Mouse (Mus musculus): ENCODE results near the gene Tmem39a. TPM values are rescaled to one million over a fixed set of nuclear protein-coding genes. Genes with fewer than 3 reads are reported as not detected.

Tmem39a gene
- polyA plus RNA-seq, 1 experiment: 126 TPM

DNA sequence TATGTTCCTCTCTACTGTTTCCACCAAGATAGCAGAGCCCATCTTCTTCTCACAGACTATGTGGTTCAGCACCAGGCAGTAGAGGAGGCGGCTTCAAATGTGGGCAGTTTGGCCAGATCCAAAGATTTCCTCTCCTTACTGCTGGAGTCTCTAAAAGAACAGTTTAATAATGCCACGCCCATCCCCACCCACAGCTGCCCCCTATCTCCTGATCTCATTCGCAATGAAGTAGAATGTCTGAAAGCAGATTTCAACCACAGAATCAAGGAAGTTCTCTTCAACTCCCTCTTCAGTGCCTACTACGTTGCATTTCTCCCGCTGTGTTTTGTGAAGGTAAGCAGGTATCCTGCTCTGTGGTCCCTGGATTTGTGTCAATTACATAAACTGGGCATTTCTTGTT is 26.7 kb downstream of the Tmem39a start:
- no peak overlapping the region for H3K4me3 ChIP-seq (ENCODE audit: control insufficient read depth, insufficient read depth, low read length)
- peak; percentile 18 for DNase-seq
- WGBS: 40% methylated on average over 5 of the region's 5 CpGs
- peaks cover 32% of the 10 kb centered on the region for H3K36me3 ChIP-seq (ENCODE audit: control insufficient read depth, insufficient read depth, low read length)
- H3K27me3 ChIP-seq (ENCODE audit: control insufficient read depth, insufficient read depth, low read length): no peaks in the 10 kb centered on the region
- TF ChIP-seq POLR2A (IDR thresholded peaks at IDR 0.05; ENCODE audit: control insufficient read depth, extremely low read depth, insufficient read depth, low read length, poor library complexity): no peak
- TF ChIP-seq CTCF (IDR thresholded peaks at IDR 0.05; ENCODE audit: borderline replicate concordance, control insufficient read depth, extremely low read depth, insufficient read depth, low read length, poor library complexity): no peak
- H3K4me1 ChIP-seq (replicated peaks; ENCODE audit: control insufficient read depth, insufficient read depth, low read length): peaks cover 9% of the 10 kb centered on the region
- H3K27ac ChIP-seq (ENCODE audit: control insufficient read depth, insufficient read depth, low read length): peak overlapping the region; percentile 86

DNA sequence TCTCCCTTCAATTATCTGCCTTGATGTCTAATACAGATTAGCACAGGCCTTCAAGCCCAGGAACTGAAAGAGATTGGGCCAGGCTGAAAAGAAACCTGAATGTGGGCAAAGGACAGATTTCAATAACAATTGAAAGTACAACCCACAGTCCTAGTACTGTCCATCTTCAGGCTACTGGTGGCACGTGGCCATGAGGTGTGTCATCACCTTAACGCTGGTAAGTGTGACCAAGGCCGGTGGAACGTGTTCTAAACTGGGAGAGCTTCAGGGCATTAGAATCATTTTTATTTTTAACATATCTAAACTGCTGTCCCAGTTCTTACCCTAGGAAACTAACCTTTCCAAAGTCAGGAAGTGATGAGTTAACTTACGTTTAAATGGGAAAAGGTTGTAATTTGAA is 28.7 kb downstream of the Tmem39a start:
- 95% methylated on average over 5 of the region's 5 CpGs for WGBS
- no peak for TF ChIP-seq CTCF (IDR thresholded peaks at IDR 0.05; ENCODE audit: borderline replicate concordance, control insufficient read depth, extremely low read depth, insufficient read depth, low read length, poor library complexity)
- no peak for TF ChIP-seq POLR2A (IDR thresholded peaks at IDR 0.05; ENCODE audit: control insufficient read depth, extremely low read depth, insufficient read depth, low read length, poor library complexity)
- Histone ChIP-seq H3K4me3 (ENCODE audit: control insufficient read depth, insufficient read depth, low read length) (no peak overlapping the region), H3K36me3 (ENCODE audit: control insufficient read depth, insufficient read depth, low read length) (peaks cover 35% of the 10 kb centered on the region), H3K27ac (ENCODE audit: control insufficient read depth, insufficient read depth, low read length) (no peak overlapping the region), H3K4me1 (replicated peaks; ENCODE audit: control insufficient read depth, insufficient read depth, low read length) (peaks cover 9% of the 10 kb centered on the region), H3K27me3 (ENCODE audit: control insufficient read depth, insufficient read depth, low read length) (no peaks in the 10 kb centered on the region)
- DNase-seq: no peak

DNA sequence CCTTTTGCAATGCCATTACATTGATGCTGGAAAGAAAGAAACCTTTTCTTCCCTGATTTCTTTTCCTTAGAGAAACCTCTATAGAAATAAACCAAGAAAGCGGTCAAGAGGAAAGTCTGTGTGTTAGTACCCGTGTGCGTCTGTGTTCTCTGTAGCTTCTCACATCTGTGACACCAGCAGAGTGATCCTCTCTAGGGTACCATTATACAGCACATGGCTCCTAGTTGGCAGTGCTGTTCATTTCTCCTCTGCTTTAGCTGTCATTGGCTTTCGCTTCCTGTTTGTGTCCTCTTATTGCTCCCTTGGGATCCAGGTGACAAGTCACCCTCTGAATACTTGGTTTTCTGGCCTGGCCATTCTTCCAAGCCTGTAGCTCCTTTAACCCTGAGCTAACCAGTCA is 29.1 kb downstream of the Tmem39a start:
- Histone ChIP-seq H3K27ac (ENCODE audit: control insufficient read depth, insufficient read depth, low read length) (no peak overlapping the region), H3K27me3 (ENCODE audit: control insufficient read depth, insufficient read depth, low read length) (no peaks in the 10 kb centered on the region), H3K36me3 (ENCODE audit: control insufficient read depth, insufficient read depth, low read length) (peaks cover 32% of the 10 kb centered on the region), H3K4me3 (ENCODE audit: control insufficient read depth, insufficient read depth, low read length) (no peak overlapping the region), H3K4me1 (replicated peaks; ENCODE audit: control insufficient read depth, insufficient read depth, low read length) (peaks cover 9% of the 10 kb centered on the region)
- no peak for DNase-seq
- WGBS: 95% methylated on average over 4 of the region's 4 CpGs
- TF ChIP-seq POLR2A (IDR thresholded peaks at IDR 0.05; ENCODE audit: control insufficient read depth, extremely low read depth, insufficient read depth, low read length, poor library complexity) (no peak), CTCF (IDR thresholded peaks at IDR 0.05; ENCODE audit: borderline replicate concordance, control insufficient read depth, extremely low read depth, insufficient read depth, low read length, poor library complexity) (no peak)

DNA sequence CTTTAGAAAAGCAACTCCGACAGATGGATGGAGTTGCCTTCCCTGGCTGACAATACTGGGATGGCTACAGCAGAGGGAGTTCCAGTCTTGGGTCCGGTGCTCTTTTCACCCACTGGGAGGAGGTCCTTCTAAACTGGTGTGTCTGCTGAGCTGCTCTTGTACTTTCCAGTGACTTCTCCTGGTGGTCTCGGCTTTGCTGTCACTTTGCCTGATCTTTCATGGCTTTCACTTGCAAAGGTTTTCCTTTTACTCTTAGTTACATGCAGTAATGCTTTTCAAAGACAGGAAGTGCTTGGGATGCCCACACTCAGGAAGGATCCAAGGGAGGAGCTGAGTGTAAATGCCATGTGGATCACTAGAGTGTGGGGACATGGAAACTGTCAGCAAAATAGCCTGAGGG is 33.0 kb downstream of the Tmem39a start:
- TF ChIP-seq CTCF (IDR thresholded peaks at IDR 0.05; ENCODE audit: borderline replicate concordance, control insufficient read depth, extremely low read depth, insufficient read depth, low read length, poor library complexity) (no peak), POLR2A (IDR thresholded peaks at IDR 0.05; ENCODE audit: control insufficient read depth, extremely low read depth, insufficient read depth, low read length, poor library complexity) (no peak)
- H3K36me3 ChIP-seq (ENCODE audit: control insufficient read depth, insufficient read depth, low read length): peaks cover 32% of the 10 kb centered on the region
- WGBS: 94% methylated on average over 3 of the region's 3 CpGs
- H3K27me3 ChIP-seq (ENCODE audit: control insufficient read depth, insufficient read depth, low read length): no peaks in the 10 kb centered on the region
- H3K27ac ChIP-seq (ENCODE audit: control insufficient read depth, insufficient read depth, low read length): no peak overlapping the region
- no peaks in the 10 kb centered on the region for H3K4me1 ChIP-seq (replicated peaks; ENCODE audit: control insufficient read depth, insufficient read depth, low read length)
- H3K4me3 ChIP-seq (ENCODE audit: control insufficient read depth, insufficient read depth, low read length): no peak overlapping the region
- DNase-seq: no peak

DNA sequence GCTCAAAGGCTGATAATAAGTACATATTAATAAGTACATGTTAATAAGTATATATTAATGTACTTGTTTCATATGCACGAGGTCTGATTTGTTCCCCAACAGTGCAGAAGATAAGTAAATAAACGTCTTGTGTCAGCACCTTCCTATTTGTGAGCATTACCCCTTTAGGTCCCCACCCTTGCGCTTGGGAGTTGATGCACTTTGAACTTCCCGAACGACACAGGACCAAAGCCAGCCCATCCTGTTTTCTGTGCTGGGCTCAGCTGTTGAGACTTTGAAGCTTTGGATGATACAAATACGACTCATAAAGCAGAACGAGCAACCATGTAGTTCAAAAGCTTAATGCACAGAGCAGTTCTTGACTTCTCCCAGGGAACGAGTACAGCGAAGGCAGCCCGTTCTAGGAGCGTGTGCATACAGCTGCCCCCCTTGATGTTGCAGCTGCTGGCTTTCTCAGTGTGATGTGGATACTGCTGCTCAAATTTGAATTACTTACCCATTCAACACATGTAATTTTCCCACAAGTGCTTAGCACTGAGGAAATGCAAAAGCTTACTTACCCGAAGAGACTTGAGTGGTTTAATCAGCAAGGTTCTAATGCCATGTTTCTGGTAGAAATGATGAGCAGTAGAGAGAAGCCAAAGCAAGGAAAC is 33.7 kb downstream of the Tmem39a start:
- WGBS: 94% methylated on average over 12 of the region's 12 CpGs
- no peak for DNase-seq
- peaks cover 28% of the 10 kb centered on the region for H3K36me3 ChIP-seq (ENCODE audit: control insufficient read depth, insufficient read depth, low read length)
- H3K4me3 ChIP-seq (ENCODE audit: control insufficient read depth, insufficient read depth, low read length): no peak overlapping the region
- TF ChIP-seq CTCF (IDR thresholded peaks at IDR 0.05; ENCODE audit: borderline replicate concordance, control insufficient read depth, extremely low read depth, insufficient read depth, low read length, poor library complexity) (no peak), POLR2A (IDR thresholded peaks at IDR 0.05; ENCODE audit: control insufficient read depth, extremely low read depth, insufficient read depth, low read length, poor library complexity) (no peak)
- H3K27me3 ChIP-seq (ENCODE audit: control insufficient read depth, insufficient read depth, low read length): no peaks in the 10 kb centered on the region
- H3K27ac ChIP-seq (ENCODE audit: control insufficient read depth, insufficient read depth, low read length): no peak overlapping the region
- H3K4me1 ChIP-seq (replicated peaks; ENCODE audit: control insufficient read depth, insufficient read depth, low read length): no peaks in the 10 kb centered on the region

DNA sequence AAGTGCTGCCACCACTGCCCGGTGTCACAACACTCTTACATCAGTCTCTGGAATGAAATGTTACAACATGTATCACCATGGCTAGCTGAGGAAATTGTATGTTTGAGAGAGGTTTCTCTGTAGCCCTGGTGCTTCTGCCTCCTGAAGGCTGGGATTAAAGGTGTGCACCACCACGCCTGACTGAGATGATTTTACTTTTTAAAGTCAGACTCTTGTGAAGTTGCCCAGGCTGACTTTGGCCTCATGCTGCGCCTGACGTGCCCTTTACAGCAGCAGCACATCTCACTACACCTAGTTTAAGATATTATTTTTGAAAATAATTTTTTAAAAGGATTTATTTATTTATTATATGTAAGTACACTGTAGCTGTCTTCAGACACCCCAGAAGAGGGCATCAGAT is 34.4 kb downstream of the Tmem39a start:
- WGBS: 96% methylated on average over 4 of the region's 4 CpGs
- H3K36me3 ChIP-seq (ENCODE audit: control insufficient read depth, insufficient read depth, low read length): peaks cover 22% of the 10 kb centered on the region

DNA sequence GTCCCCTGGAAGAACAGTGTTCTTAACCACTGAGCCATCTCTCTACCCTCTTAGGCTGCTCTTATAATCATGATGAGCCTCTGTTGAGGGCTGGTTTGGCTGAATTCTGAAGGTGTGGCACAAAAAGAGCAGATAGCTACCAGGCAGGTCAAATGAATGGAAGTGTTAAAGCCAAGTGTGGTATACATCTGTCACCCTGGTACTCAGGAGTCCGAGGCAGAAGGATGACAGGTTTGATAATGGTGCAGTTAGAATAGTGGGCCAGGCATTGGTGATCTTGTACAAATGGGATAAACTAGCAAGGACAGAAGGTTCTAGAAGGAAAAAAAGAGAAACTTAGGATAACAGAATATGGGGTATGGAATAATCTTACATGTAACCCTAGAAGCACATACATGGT is 35.9 kb downstream of the Tmem39a start:
- Histone ChIP-seq H3K36me3 (ENCODE audit: control insufficient read depth, insufficient read depth, low read length) (peaks cover 14% of the 10 kb centered on the region), H3K4me1 (replicated peaks; ENCODE audit: control insufficient read depth, insufficient read depth, low read length) (no peaks in the 10 kb centered on the region), H3K27ac (ENCODE audit: control insufficient read depth, insufficient read depth, low read length) (no peak overlapping the region), H3K27me3 (ENCODE audit: control insufficient read depth, insufficient read depth, low read length) (no peaks in the 10 kb centered on the region), H3K4me3 (ENCODE audit: control insufficient read depth, insufficient read depth, low read length) (no peak overlapping the region)
- 100% methylated on average over 1 of the region's 1 CpGs for WGBS
- DNase-seq: no peak
- TF ChIP-seq POLR2A (IDR thresholded peaks at IDR 0.05; ENCODE audit: control insufficient read depth, extremely low read depth, insufficient read depth, low read length, poor library complexity) (no peak), CTCF (IDR thresholded peaks at IDR 0.05; ENCODE audit: borderline replicate concordance, control insufficient read depth, extremely low read depth, insufficient read depth, low read length, poor library complexity) (no peak)

More for the DNA sequence above, 34.4 kb downstream of the Tmem39a start:
- Histone ChIP-seq H3K4me3 (ENCODE audit: control insufficient read depth, insufficient read depth, low read length) (no peak overlapping the region), H3K27ac (ENCODE audit: control insufficient read depth, insufficient read depth, low read length) (no peak overlapping the region), H3K27me3 (ENCODE audit: control insufficient read depth, insufficient read depth, low read length) (no peaks in the 10 kb centered on the region), H3K4me1 (replicated peaks; ENCODE audit: control insufficient read depth, insufficient read depth, low read length) (no peaks in the 10 kb centered on the region)
- no peak for TF ChIP-seq CTCF (IDR thresholded peaks at IDR 0.05; ENCODE audit: borderline replicate concordance, control insufficient read depth, extremely low read depth, insufficient read depth, low read length, poor library complexity)
- no peak for TF ChIP-seq POLR2A (IDR thresholded peaks at IDR 0.05; ENCODE audit: control insufficient read depth, extremely low read depth, insufficient read depth, low read length, poor library complexity)
- no peak for DNase-seq
